Mouse (Mus musculus) brain, adult 10 weeks (tissue): Measurements from ENCODE around the gene Tmem94. TPM values are rescaled to one million over a fixed set of nuclear protein-coding genes. Genes with fewer than 3 reads are reported as not detected.

Source experiments
- polyA plus RNA-seq: library from polyadenylated mRNA; stranded (reverse); fragments of 350-450 nt; fragmentation: Illumina TruSeq; extraction: RNeasy Lipid Tissue Mini Kit (QIAGEN cat#74804); gene quantifications from one replicate; pipeline ENCODE4 v1.2.3, GENCODE M21; 2015; ENCODE audit warnings: low read depth, low replicate concordance

Gene Tmem94
- polyA plus RNA-seq = 27.0 TPM

DNA sequence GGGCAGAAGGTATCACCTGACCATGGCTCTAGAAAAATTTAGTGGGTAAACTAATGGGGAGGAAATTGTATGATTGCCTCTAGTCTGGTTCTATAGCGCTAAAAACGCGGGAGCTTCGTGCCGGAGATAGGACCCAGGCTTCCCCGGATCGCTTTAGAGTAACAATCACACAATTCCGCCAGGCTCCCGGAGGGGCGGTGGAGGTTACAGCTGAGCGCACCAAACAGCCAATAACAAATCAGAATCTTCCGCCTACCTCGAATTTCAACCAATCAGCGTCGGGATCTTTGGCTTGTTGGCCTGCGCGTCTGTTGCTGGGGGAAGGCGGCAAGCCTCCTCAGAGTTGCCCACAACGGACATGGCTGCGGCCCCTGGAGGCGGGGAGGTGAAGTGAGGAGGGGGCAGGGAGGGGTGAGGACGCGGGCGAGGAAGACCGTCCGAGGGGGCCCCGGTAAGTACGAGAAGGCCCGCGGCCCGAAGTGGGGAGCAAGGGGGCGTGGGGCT, at the start of gene Tmem94:
Tmem94 (plus strand) TSS at position 331 of the 504 bp plus-strand sequence.

DNA sequence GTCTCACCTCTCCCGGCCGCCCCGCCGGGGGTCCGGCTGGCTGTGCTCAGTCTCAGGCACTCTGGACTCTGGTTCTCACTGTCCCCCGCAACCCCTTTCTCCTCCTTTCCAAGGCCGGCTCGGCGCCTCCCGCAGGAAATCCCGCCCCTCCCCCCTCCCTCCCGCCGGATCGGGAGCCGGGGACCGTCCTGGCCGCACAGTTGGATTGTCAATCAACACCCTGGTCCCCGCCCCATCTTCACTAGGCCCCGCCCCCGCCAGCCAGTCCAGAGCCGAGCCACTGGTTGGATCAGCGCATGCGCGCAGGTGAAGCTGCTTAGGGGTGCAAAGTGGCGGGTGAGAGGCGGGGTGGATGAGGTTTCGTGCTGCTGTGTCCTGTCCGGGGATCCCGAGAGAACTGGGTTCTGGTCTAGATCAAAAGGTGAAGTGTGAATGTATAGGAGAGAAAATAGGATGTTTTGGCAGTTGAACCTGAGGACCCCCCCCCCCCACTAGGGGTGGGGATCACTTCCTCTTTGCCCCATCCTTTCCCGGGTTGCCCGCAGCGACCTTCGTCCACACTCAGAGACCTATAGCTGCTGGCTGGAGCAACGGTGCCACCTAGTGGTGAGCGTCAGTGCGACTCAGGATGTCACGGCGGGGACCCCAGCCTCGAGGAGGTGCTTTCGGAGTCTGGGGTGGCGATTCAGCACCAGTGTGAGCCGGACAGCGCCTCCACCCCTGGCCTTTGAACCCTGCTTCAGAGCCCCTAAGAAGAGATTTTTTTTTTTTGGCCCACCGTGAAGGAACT, 48.5 kb downstream of the Tmem94 start, which contains the start of gene Caskin2:
Caskin2 (minus strand) TSS at position 133 of the 790 bp plus-strand sequence.

DNA sequence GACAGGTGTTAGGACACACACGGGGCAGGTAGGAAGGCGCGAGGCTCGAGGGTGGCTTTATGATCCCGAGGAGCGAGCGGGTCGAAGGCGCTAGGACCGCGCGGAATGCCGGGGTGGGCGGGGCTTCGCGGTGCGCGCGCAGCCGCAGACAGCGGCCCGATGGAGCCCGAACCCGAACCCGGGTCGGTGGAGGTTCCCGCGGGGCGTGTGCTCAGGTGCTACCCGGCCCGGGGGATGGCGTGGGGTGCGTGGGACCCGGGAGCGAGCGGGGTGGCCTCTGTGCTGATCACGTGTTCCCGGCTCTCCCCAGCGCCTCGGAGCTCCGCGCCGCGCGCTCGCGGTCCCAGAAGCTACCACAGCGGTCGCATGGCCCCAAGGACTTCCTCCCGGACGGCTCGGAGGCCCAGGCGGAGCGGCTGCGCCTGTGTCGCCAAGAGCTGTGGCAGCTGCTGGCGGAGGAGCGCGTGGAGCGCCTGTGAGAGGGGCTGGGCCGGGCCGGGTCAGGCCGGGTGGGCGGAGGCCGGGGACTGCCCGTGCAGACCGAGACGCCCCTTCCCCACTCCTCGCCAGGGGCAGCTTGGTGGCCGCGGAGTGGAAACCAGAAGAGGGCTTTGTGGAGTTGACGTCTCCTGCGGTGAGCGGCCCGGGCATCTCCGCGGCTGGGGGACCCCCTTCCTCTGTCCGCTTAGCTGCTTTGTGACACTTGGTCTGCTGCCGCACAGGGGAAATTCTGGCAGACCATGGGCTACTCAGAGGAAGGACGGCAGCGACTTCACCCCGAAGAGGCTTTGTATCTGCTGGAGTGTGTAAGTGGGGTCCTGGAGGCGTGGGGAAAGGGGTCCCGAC, 49.6 kb downstream of the Tmem94 start, which contains the start of gene Tsen54:
Tsen54 (plus strand) TSS at position 120 of the 846 bp plus-strand sequence.

DNA sequence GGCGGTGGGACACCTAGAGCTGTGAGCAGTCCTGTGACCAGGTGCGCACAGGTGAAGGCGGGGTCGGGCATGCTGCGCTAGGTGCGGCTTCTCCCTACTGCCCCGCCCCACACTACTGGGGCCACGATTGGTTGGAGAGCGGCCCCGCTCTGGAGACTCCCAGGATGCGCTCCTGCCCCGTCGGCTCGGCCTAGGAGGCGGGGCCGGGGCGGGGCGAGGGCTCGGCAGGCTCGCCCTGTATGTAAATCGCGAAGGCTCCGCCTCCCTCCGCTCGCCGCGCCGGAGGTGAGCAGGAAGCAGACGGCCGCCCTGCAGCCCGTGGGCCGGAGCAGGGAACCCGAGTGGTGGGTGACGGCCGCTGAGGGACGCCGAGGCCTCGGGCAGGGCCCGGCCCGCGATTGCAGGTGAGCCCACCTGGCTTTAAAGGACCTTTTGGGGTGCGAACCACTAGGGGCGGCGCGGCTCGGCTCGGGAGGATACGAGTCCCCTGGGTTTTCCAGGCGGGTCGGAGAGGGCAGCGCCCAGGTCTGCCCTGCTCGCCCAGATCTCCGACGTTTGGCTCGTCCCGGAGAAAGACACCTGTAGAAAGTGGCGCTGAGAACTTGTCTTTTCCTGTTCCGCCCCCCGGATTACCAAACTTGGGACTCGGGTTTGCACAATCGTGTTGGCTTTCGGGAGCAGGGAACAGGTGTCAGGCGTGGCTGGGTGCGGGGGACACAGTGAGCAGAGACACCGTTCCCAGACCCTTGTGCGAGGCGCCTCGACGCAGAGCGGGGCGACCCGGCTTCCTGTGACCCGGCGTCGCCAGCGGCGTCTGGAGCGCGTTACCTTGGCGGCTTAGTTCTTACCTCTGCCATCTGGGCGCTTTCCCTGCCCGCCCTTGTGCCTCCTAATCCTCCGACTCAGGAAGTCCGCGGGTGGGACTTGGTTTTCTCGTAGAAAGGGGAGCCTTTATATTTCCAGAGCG, 58.8 kb downstream of the Tmem94 start, which contains the start of gene Llgl2:
Llgl2 (plus strand) TSS at position 276 of the 967 bp plus-strand sequence.

Other genes starting within 250 kb of the Tmem94 start
- gene Sumo2, start 229.2 kb upstream of the Tmem94 start, polyA plus RNA-seq = 430 TPM
- 49.1 TPM for gene Nup85, start 201.0 kb upstream of the Tmem94 start, polyA plus RNA-seq
- 69.8 TPM for gene Mrps7, start 161.5 kb upstream of the Tmem94 start, polyA plus RNA-seq
- gene Gga3, start 161.4 kb upstream of the Tmem94 start, polyA plus RNA-seq = 44.8 TPM
- 27.5 TPM for gene Mif4gd, start 152.5 kb upstream of the Tmem94 start, polyA plus RNA-seq
- 64.2 TPM for gene Slc25a19, start 137.1 kb upstream of the Tmem94 start, polyA plus RNA-seq
- 134 TPM for gene Grb2, start 56.8 kb upstream of the Tmem94 start, polyA plus RNA-seq
- gene Caskin2, start 48.2 kb downstream of the Tmem94 start, polyA plus RNA-seq = 13.2 TPM
- gene Tsen54, start 49.3 kb downstream of the Tmem94 start, polyA plus RNA-seq = 10.9 TPM
- 5.6 TPM for gene Llgl2, start 58.6 kb downstream of the Tmem94 start, polyA plus RNA-seq
- gene Myo15b, start 93.0 kb downstream of the Tmem94 start, polyA plus RNA-seq = 0.82 TPM
- 0.70 TPM for gene Smim5, start 134.5 kb downstream of the Tmem94 start, polyA plus RNA-seq
- not detected for gene Smim6, start 146.6 kb downstream of the Tmem94 start, polyA plus RNA-seq
- 55.3 TPM for gene Sap30bp, start 167.8 kb downstream of the Tmem94 start, polyA plus RNA-seq
- 19.8 TPM for gene Recql5, start 168.0 kb downstream of the Tmem94 start, polyA plus RNA-seq
- 8.7 TPM for gene Itgb4, start 209.3 kb downstream of the Tmem94 start, polyA plus RNA-seq
- 17.0 TPM for gene Galk1, start 247.3 kb downstream of the Tmem94 start, polyA plus RNA-seq